Mouse (Mus musculus): ENCODE results near the gene Nfkbib.

The Nfkbib gene

DNA sequence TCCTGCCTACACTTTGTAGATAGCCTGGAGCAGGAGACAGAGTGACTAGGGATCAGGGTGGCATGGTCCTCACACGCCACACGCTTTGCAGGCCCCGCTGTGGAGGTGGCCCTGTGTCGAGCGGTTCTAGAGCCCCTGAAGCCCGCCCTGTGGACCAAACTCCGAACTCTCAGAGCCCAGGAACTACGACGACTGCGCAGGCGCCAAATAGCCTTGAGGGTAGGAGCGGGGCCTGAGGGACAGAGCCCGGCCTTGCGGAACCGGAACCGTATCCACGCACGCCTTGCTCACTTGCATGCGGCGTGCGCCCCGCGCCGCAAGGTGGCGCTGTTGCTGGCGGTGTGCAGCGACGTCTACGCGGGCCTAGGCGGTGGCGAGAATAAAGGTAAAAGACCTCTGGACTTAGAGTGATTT, 29.3 kb upstream of the Nfkbib start:
- peak; percentile 82 for DNase-seq

DNA sequence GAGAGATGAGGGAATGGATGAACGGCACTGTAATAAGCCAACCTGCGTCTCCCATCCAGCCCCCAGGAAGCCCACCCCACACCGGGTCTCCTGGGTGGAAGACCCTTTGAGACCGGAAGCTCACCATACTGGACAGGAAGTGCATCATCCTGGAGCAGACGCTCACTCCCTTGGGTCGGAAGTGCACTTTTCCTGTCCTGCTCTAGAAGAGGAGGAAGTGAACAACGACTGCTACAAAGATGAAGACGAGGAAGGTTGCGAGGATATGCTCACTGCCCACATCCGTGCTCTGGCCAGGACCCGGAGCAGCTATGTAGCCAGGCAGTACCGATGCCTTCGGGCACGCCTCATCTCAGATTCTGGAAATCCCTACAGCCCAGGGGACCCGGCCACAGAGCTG, 28.5 kb upstream of the Nfkbib start:
- DNase-seq: no peak

DNA sequence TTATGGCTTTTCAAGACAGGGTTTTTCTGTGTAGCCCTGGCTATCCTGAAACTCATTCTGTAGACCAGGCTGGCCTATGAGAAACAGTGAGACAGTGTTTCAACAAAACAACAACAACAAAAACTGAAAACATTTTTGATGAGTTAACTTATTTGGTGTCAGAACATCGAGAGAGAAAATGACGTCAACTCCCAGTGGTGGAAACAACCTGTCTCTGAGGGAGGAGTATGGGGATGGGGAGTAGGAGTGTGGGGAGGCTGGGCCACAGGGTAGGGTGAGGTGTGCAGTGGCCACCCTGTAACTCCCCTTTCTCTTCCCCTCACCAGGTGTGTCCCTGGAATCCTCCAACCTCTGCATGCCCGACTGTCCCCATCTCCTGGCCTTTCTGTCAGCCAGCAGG, 27.2 kb upstream of the Nfkbib start:
- DNase-seq: no peak

DNA sequence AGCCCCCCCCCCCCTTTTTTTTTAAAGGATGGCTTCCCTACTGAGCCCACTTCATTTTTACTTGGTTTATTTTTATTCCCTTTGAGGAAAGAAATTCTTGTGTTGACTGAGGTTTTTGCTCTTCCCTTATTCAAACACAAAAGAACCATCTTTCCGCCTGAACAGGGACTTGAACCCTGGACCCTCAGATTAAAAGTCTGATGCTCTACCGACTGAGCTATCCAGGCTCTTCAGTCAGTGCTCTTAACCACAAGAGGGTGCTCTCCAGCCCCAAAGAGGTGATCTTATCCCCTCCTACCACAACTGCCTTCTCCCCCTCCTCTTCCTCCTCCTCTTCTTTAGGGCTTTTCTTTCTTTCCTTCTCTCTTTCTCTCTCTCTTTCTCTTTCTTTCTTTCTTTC, 26.5 kb upstream of the Nfkbib start:
- no peak for DNase-seq

DNA sequence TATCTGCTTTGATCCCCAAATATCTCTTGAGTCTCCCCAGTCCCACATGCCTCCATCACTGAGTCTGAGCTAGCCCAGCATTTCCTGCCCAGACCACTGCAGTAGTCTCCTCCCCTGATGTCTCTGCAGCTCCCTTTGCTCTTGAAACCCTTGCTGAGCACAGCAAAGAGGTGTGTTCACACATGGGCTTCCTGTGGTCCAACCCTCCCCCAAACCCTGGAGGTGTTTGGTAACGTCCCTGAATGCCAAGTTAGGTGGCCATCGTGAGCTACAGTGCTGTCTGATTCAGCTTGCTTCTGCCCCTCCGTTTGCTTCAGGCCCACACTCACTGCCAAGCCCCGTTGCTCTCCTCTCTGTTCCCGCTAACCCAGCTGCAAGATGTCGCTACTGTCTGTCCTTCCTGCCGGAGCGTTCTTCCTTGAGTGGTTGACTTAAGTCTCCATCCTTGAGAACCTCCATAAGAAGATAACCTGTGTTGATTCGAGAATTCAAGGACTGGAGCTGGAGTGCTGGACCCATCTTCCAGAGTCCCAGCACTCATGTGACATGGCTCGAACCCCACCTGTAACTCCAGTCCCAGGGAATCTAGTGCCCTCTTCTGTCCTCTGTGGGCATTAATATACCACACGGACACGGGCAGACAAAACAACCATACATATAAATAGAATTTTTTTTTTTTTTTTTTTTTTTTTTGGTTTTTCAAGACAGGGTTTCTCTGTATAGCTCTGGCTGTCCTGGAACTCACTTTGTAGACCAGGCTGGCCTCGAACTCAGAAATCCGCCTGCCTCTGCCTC, 25.3 kb upstream of the Nfkbib start:
- DNase-seq: no peak

DNA sequence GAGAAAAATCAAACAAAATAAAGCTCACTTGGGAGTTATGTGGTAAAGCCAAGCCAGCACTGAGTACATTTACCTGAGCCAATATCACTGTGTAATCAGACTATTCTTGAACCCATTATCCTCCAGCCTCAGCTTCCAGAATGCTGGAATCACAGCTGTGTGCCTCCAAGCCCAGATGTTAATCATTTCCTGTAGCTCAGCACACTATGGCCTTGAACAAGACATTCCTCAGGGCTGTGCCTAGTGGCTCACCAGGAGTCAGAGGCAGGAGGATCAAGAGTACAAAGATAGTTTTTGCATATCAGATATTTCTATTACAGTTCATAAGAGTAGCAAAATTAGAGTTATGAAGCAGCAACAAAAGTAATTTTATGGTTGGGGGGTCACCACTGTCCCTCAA, 24.4 kb upstream of the Nfkbib start:
- no peak for DNase-seq

DNA sequence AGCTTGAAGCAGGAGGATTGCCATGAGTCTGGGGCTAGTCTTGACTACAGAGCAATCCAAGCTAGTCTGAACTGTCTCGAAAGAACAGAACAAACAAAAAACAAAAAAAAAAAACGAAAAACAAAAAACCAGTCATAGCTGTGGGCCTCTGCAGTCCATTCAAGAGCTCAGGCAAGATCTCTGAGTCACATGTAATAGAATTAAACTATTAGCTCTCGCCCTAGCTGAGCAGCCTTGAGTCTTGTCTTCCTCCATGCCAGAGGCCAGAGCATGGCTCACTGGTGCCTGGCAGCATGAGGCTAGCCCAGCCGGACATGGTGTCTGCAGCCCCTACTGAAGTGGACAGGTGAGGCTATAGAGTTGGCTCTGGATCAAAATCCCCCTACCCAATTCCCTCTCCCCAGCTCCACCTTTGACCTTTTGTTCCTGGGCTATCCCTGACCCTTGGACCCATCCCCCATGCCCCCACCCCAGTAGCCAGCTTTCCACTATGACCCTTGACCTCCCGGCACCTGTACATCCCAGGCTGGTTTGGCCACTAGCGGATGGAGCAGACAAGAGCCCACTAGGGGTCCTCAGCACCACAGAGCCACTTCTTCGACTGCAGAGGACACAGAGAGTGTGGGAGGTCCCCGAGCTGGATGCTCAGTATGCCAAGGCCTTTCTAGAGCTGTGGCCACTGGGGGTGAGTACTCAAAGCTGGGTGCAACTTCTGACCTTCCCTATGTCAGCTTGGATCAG, 22.9 kb upstream of the Nfkbib start:
- no peak for DNase-seq

DNA sequence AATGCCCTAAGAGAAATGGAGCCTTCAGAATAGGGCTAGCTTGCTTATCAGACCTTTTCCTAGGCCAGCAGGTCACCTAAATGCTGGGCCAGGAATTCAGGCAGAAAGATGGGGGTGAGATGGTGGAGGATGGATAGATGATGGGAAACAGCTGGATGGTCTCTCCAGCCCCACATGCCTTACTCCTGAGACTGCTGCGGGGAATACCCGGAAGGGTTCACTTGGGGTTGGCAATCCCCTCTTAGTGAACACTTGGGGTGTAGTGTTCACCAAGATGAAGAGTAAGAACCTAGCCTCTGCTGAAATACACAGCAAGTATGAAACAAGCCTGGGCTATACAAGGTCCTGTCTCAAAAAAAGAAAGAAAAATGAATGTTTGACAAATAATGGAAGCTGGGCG, 21.9 kb upstream of the Nfkbib start:
- DNase-seq: no peak

DNA sequence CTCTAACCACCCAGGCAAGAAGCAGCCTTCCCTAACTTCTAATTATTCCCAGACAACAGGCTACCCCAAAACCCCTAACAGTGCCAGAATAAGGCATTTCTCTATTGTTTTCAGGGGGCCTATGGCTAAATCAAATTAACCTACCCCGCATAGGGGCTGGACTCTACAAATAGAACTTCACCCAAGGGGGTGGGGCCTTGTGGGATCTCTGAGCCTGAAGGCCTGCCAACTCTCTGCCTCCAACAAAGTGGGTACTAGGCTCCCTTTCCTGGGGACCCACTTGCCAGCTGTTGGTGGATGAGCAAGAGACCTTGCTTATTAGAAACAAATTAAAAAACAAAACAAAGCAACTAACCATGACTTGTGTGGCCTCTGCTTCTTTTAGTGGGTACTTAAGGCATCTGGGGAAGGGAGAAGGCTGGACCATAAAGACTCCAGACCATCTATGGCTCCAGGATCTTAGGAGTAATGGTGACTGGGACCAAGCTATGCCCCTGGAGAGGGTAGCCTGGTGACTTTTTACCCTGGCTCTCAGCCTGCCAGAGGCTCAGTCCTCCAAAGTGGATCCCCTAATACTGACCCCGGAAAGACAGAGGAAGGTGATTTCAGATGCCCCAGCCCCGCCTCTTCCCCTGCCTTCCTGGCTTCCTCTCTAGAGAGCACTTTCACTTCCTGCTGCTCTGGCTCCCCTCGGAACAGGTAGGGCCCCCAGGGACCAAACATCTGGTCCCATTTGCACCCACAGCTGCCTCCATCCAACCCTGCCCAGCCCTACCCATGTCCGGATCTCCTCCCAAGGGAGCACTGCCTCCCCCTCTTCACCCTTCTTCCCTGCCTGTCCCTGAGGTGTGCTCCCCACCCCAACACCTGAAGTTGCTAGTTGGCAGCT, 21.2 kb upstream of the Nfkbib start, which contains the start of gene Rinl:
Rinl (plus strand) TSS at position 663 of the 889 bp plus-strand sequence.
- no peak for DNase-seq

DNA sequence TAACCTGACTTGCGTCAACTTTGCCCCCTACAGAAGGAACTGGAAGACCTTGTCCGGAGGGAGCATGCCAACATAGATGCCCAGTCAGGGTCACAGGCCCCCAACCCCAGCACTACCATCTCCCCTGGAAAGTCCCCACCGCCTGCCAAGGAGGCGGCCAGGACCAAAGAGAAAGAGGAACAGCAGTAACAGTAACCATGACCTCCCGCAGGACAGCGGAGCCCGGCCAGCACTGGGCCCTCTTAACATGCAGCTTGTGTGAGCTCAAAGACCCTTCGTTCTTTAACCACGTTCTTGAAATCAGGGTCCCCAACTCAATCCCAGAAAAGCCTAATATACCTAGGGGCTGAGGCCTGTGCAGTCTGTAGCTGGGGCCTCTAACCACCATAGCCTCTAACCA, 20.6 kb upstream of the Nfkbib start:
- no peak for DNase-seq

DNA sequence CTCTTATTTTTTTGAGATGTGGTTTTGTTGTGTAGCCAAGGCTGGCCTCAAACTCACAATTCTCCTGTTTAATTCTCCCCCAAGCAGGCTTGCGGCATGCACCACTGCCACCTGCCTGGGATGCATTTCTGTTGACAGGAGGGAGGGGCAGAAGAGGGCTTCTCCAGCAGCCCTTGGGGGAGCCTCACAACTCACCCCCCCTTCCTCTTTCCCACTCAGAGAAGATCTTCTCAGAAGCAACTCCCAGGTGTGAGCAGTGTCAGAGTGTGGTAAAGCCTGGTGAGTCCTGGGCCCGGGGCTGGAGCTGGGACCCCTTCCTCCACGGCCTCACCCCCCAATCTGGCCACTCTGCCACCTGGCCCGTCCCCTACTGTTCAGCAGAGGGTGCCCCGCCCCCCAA, 17.8 kb upstream of the Nfkbib start:
- DNase-seq: no peak

DNA sequence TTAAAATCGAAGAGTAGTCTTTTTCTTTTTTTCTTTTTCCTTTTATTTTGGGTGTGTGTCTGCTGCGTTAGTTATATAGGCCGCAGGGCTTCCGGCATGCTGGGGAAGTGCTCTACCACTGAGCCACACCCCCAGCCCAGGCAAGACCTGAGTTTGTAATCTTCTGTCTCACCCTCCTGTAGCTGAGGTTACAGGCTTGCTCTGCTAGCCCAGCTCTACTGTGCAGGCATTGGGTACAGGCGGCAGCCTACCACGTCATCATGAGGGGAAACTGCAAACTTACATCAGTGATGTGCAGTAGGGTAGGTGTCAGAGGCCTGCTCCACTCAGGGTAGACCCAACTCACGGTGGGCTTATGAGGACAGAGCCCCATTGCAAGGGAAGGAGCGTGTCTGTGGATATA, 13.9 kb upstream of the Nfkbib start:
- DNase-seq: no peak

DNA sequence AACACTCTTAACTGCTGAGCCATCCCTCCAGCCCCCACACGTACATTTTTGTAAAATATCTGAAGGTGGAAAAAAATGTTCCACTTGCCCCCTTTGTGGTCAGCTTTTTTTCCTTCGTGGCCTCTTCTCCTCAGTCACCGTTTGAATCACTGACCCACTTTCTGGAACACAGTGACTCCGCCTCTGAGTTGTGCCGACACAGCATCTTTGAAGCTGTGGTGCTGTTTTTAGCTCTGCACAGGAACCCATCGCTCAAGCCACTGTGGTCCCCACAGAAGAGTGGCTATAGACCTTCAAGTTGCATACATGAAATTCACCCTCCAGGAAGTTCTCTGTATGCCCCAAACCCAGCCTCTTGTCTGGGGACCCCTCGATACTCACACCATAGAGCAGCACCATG, 13.5 kb upstream of the Nfkbib start:
- peak; percentile 68 for DNase-seq

DNA sequence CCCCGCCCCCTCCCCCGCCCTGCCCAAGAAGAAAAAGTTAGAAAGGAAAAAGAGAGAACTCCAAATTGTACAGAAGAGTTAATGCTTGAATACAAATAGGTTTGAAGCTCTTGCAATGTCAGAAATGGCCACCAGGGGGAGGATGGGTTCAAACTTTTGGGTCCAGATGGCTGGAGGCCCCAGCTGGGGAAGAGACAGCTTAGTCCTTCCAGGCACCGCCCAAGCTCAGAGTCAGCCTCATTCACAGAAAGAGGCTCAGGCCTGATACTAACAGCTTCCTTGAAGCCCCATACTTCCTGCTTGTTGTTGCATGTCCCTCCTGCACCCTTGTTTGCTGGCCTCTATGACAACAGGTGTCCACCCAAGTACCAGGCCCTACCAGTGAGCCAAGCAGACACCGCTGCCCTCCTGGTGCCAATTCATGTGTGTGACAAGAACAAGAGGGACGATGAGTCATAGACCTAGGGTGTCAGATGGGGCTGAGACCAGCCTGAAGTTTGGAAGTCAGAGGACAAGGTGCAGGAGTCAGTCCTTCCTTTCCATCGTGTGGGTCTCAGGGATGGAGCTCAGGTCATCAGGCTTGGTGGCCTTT, 12.9 kb upstream of the Nfkbib start:
- DNase-seq: peak; percentile 84

DNA sequence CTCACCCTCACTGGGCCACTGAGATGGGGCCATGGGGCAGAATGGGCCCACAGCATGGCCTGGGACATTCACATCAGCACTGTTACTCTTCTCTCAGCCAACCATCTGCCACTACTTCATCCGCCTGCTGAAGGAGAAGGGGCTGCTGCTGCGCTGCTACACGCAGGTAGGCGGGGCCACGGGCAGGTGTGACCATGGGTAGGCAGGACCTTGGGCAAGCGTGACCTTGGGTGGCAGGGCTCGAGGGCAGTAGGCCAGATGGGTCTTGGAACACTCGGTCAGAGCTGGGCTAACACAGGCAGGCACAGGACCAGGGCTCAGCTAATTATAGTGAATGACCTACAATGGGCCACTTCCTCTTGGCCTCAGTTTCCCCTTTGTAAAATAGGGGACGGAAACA, 11.5 kb upstream of the Nfkbib start:
- DNase-seq: no peak

DNA sequence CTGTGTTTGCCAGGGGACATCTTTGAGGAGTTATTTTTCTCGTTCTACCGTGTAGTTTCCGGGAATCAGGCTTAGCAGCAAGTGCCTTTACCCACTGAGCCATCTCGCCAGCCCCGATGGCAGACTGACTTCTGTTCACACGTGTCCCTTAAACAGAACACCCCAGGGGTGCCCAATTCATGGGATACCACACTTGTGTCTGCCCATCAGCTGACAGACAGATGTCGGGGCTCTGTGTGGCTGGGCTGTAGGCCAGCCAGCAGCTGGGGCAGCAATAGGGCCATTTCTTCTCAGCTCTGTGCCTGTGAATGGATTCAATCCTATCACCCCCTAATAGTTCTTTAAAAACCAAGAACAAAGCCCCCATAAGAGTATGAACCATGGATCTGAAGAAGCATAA, 7.8 kb upstream of the Nfkbib start:
- DNase-seq: no peak

DNA sequence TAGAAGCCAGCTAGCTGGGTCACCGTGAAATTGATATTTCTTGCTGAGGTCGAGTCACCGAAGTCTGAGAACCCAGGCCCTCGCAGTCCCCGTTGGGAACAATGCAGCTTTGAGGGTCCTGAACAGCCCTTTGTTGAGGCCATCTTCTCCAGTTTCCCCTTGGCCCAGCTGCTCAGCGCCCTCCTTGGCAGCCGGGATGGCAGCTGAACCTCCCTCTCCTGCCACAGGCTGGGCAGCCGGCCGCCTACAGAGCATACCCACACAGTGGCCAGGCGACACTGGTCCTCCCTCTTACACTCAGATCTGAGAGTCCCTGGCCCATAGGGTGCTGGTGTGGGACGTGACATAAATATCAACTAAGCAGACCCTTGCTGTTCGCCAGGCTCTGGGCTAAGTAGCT, 6.9 kb upstream of the Nfkbib start:
- peak; percentile 48 for DNase-seq

DNA sequence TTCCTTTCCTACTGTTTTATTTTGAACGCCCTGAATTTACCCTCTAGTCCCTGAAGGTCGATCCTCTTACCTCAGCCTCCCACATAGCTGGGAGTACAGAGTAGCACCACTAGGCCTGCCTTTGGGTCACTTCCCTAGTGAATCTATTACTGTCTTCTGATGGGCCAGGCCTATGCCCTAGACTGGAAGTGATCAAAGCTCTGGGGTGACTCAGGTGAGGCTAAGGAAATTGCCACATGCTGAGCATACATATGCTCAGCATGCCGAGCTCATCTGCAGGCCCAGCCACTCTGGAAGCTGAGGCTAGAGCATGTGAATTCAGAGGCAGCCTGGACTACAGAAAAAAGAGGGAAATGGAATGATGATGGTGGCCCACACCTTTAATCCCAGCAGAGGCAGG, 5.9 kb upstream of the Nfkbib start:
- DNase-seq: no peak

DNA sequence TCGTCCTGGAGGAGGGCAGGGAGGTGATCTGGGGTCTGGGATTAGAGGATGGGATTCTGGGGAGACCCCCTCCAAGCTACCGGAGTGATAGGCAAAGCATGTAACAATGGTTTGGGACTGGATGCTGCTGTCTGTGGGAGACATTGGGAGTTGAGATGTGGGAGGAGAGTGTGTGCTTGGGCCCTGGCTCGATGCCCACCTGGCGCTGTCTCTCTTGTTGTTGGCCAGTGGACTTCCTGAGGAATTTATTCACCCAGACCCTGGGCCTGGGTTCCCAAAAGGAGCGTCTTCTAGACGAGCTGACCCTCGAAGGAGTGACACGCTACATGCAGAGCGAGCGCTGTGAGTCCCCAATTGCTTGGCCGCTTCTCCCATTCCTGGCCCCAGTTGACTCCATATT, 4.6 kb upstream of the Nfkbib start:
- DNase-seq: no peak

DNA sequence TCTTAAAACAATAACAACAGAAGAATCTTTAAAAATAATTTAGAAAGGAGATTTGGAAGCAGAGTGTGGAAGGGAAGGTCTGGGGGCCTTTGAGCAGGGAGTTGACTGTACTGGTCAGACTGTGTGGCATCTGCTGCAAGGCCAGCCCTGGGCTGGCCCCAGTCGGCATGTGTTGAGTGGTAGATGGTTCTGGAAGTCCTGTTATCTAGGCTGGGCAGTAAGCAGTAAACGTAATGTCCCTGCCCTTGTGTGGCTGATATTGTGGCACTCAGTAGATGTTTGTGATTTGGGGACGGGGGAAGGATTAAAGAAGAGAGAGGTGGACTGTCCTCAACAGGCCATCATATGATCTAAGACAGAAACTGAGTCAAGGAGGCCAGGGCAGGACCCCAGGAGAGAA, 3.0 kb upstream of the Nfkbib start:
- DNase-seq: no peak

DNA sequence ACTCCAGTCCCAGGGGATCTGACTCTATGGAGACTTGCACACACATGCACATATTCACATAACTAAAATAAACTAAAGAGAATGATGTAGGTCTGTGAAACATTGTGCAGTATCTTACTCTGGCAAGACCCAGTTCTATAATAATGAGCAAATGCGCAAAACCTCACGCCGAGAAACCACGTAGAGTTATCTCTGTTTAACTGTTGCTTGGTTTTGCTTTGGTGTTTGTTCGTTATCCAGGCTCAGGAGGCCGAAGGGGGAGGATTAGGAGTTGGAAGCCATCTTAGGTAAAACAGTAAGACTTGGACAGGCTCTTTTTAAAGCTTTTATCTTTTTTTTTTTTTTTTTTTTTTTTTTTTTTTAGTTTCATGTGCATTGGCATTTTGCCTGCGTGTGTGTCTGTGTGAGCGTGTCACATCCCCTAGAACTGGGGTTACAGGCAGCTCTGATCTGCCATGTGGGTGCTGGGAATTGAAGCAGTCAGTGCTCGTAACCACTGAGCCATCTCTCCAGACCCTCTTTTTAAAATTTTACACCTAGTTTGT, 2.2 kb upstream of the Nfkbib start:
- no peak for DNase-seq

DNA sequence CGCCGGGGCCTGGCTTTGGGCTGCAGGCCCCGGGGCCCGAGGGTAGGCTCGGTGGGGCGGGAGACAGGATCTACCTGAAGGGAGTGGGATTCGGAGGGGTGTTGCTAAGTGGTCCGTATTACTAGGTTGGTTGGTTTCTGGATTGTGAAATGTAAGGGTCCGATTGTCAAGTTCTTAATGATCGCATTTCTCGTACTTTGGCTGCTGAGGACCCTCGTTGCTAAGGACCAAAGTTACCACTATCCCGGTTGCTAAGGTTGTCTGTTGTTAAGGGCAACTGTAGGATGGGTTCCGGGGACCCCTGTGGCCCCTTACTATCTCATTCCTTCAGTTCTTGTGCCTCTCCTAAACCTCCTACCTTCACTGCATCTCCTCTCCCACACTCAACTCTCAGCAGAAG, 402 bp downstream of the Nfkbib start:
- no peak for DNase-seq
